Mouse (Mus musculus) midbrain, embryonic 13.5 days (tissue): ENCODE measurements around the gene Hsp90ab1. TPM values are rescaled to one million over a fixed set of nuclear protein-coding genes. Genes with fewer than 3 reads are reported as not detected.

Experiments
- ATAC-seq: fragments of 200-750 bp; cut with Nextera tagmentation; 2 replicates; pipeline ENCODE4 v1.8.0; 2017; ENCODE audit warnings: mild to moderate bottlenecking, moderate TSS enrichment, moderate library complexity
- H3K27ac ChIP-seq: fragments of 300-500 bp; sonication (generic); 2 replicates; pipeline ENCODE4 v1.5.1; 2015; ENCODE audit warnings: inconsistent platforms, mild to moderate bottlenecking, moderate library complexity
- H3K27me3 ChIP-seq: fragments of 300-500 bp; sonication (generic); 2 replicates; pipeline ENCODE4 v1.6.1; 2015; ENCODE audit warnings: mild to moderate bottlenecking, inconsistent platforms
- H3K36me3 ChIP-seq: fragments of 300-500 bp; sonication (generic); 2 replicates; pipeline ENCODE4 v1.6.1; 2015; ENCODE audit warnings: mild to moderate bottlenecking, inconsistent platforms
- H3K4me1 ChIP-seq: fragments of 300-500 bp; sonication (generic); replicated peaks from 2 replicates; pipeline ENCODE4 v1.6.1; 2015; ENCODE audit warnings: inconsistent platforms
- H3K4me2 ChIP-seq: fragments of 300-500 bp; sonication (generic); replicated peaks from 2 replicates; pipeline ENCODE4 v1.6.1; 2015; ENCODE audit warnings: moderate library complexity, mild to moderate bottlenecking, inconsistent platforms
- H3K4me3 ChIP-seq: fragments of 300-500 bp; sonication (generic); replicated peaks from 2 replicates; pipeline ENCODE4 v1.5.1; 2015; ENCODE audit warnings: mild to moderate bottlenecking, inconsistent platforms
- H3K9ac ChIP-seq: fragments of 300-500 bp; sonication (generic); replicated peaks from 2 replicates; pipeline ENCODE4 v1.6.1; 2015; ENCODE audit warnings: mild to moderate bottlenecking, inconsistent platforms
- H3K9me3 ChIP-seq: fragments of 300-500 bp; sonication (generic); 2 replicates; pipeline ENCODE4 v1.6.1; 2016; ENCODE audit warnings: mild to moderate bottlenecking, inconsistent platforms
- WGBS: fragments of 180-500 bp; shearing (Covaris S2); methylation state at CpG from one replicate; pipeline ENCODE4 v1.1.7; 2015; 5-methylcytosine and 5-hydroxymethylcytosine counted together
- polyA plus RNA-seq: library from polyadenylated mRNA; unstranded; fragments of >200 nt; fragmentation: Nextera tagmentation; extraction: Ambion mirVana; gene quantifications from 2 replicates; pipeline ENCODE4 v1.2.1, GENCODE M21; 2015

The Hsp90ab1 gene
- polyA plus RNA-seq, 1 experiment from 2014 or later = 1,587 TPM

GRCm38 (mm10) chr17:45551816-45552451 lies 21.1 kb downstream of the Hsp90ab1 start:
- peak; percentile 16; the same call in 1 of the 2 replicates for ATAC-seq
- WGBS = 4% methylated on average over 8 of the region's 8 CpGs
- peaks cover 1% of the 10 kb centered on the region for H3K36me3 ChIP-seq
- no peak overlapping the region for H3K4me3 ChIP-seq
- peaks cover 20% of the 10 kb centered on the region for H3K27me3 ChIP-seq
- H3K9me3 ChIP-seq = no peaks in the 10 kb centered on the region
- H3K4me2 ChIP-seq = 0 out of 2 replicates have a peak overlapping the region, but pooled peaks have one; percentile 5
- peaks cover 54% of the 10 kb centered on the region for H3K4me1 ChIP-seq
- H3K27ac ChIP-seq = no peak overlapping the region
- H3K9ac ChIP-seq = no peak overlapping the region

GRCm38 (mm10) chr17:45551249-45551796 lies 21.7 kb downstream of the Hsp90ab1 start:
- H3K9me3 ChIP-seq = no peaks in the 10 kb centered on the region
- peak overlapping the region; percentile 31; the same call in 1 of the 2 replicates for H3K27ac ChIP-seq
- peaks cover 7% of the 10 kb centered on the region for H3K36me3 ChIP-seq
- H3K4me1 ChIP-seq = peaks cover 51% of the 10 kb centered on the region
- H3K9ac ChIP-seq = no peak overlapping the region
- H3K4me2 ChIP-seq = no peak overlapping the region
- WGBS = 42% methylated on average over 7 of the region's 7 CpGs
- H3K27me3 ChIP-seq = peaks cover 20% of the 10 kb centered on the region
- ATAC-seq = no peak
- no peak overlapping the region for H3K4me3 ChIP-seq

- peak overlapping the region; percentile 87 for H3K4me3 ChIP-seq
- WGBS = 28% methylated on average over 5 of the region's 5 CpGs
- H3K4me1 ChIP-seq = peaks cover 53% of the 10 kb centered on the region
- peaks cover 17% of the 10 kb centered on the region for H3K36me3 ChIP-seq
- no peak overlapping the region for H3K27ac ChIP-seq
- peak overlapping the region; percentile 68 for H3K4me2 ChIP-seq
- no peaks in the 10 kb centered on the region for H3K9me3 ChIP-seq
- H3K9ac ChIP-seq = peak overlapping the region; percentile 99; the same call in 1 of the 2 replicates
- peaks cover 30% of the 10 kb centered on the region for H3K27me3 ChIP-seq
- ATAC-seq = no peak; the same call in 1 of the 2 replicates
Measured at GRCm38 (mm10) chr17:45550253-45550652, 22.8 kb downstream of the Hsp90ab1 start.

- WGBS = 0% methylated on average over 18 of the region's 29 CpGs
- Histone ChIP-seq H3K9me3 (no peaks in the 10 kb centered on the region), H3K9ac (peak within 1 kb of the TSS; percentile 99), H3K36me3 (peaks cover 23% of the 10 kb centered on the region), H3K4me3 (peak within 1 kb of the TSS; percentile 87), H3K4me2 (peak within 1 kb of the TSS; percentile 68), H3K4me1 (peaks cover 55% of the 10 kb centered on the region), H3K27ac (peak within 1 kb of the TSS; percentile 96), H3K27me3 (peaks cover 35% of the 10 kb centered on the region)
- peak; percentile 31 for ATAC-seq
Measured at GRCm38 (mm10) chr17:45549617-45550181, 23.4 kb downstream of the Hsp90ab1 start, which contains the start of gene Tmem151b. Gene Tmem151b (minus strand): TSS chr17:45549677.

- Histone ChIP-seq H3K27me3 (peaks cover 41% of the 10 kb centered on the region), H3K4me1 (peaks cover 63% of the 10 kb centered on the region)
- ATAC-seq = peak; percentile 74
Measured at GRCm38 (mm10) chr17:45548541-45549512, 24.2 kb downstream of the Hsp90ab1 start.

GRCm38 (mm10) chr17:45547461-45548190 lies 25.4 kb downstream of the Hsp90ab1 start:
- Histone ChIP-seq H3K27ac (no peak overlapping the region), H3K27me3 (peaks cover 50% of the 10 kb centered on the region), H3K36me3 (peaks cover 35% of the 10 kb centered on the region), H3K4me2 (peak overlapping the region; percentile 68), H3K9ac (no peak overlapping the region; the same call in 1 of the 2 replicates), H3K9me3 (no peaks in the 10 kb centered on the region), H3K4me3 (peak overlapping the region; percentile 87), H3K4me1 (peaks cover 72% of the 10 kb centered on the region)
- no peak for ATAC-seq
- 75% methylated on average over 5 of the region's 5 CpGs for WGBS

More at GRCm38 (mm10) chr17:45548541-45549512, 24.2 kb downstream of the Hsp90ab1 start:
- WGBS = 2% methylated on average over 43 of the region's 68 CpGs
- Histone ChIP-seq H3K36me3 (peaks cover 32% of the 10 kb centered on the region), H3K4me2 (peak overlapping the region; percentile 68), H3K9ac (peak overlapping the region; percentile 99), H3K4me3 (peak overlapping the region; percentile 87), H3K27ac (peak overlapping the region; percentile 96), H3K9me3 (no peaks in the 10 kb centered on the region)

GRCm38 (mm10) chr17:45546941-45547340 lies 26.1 kb downstream of the Hsp90ab1 start:
- WGBS = 69% methylated on average over 16 of the region's 16 CpGs
- no peak for ATAC-seq
- Histone ChIP-seq H3K4me1 (peaks cover 70% of the 10 kb centered on the region), H3K36me3 (peaks cover 35% of the 10 kb centered on the region), H3K9ac (peak overlapping the region; percentile 28; the same call in 1 of the 2 replicates), H3K27ac (no peak overlapping the region), H3K4me3 (no peak overlapping the region), H3K9me3 (no peaks in the 10 kb centered on the region), H3K27me3 (peaks cover 52% of the 10 kb centered on the region), H3K4me2 (peak overlapping the region; percentile 7; the same call in 1 of the 2 replicates)

GRCm38 (mm10) chr17:45545278-45545961 lies 27.7 kb downstream of the Hsp90ab1 start:
- WGBS = 10% methylated on average over 74 of the region's 74 CpGs
- H3K27me3 ChIP-seq = peaks cover 59% of the 10 kb centered on the region

GRCm38 (mm10) chr17:45544873-45545277 lies 28.2 kb downstream of the Hsp90ab1 start:
- peaks cover 53% of the 10 kb centered on the region for H3K4me1 ChIP-seq
- H3K4me2 ChIP-seq = peak overlapping the region; percentile 44
- H3K27ac ChIP-seq = no peak overlapping the region
- peak overlapping the region; percentile 44 for H3K9ac ChIP-seq
- no peaks in the 10 kb centered on the region for H3K9me3 ChIP-seq
- no peak for ATAC-seq
- peaks cover 35% of the 10 kb centered on the region for H3K36me3 ChIP-seq
- WGBS = 3% methylated on average over 45 of the region's 46 CpGs
- peak overlapping the region; percentile 20 for H3K4me3 ChIP-seq
- H3K27me3 ChIP-seq = peaks cover 64% of the 10 kb centered on the region

More at GRCm38 (mm10) chr17:45545278-45545961, 27.7 kb downstream of the Hsp90ab1 start:
- no peak for ATAC-seq
- Histone ChIP-seq H3K4me2 (peak overlapping the region; percentile 44), H3K9me3 (no peaks in the 10 kb centered on the region), H3K27ac (no peak overlapping the region), H3K9ac (peak overlapping the region; percentile 44), H3K36me3 (peaks cover 35% of the 10 kb centered on the region), H3K4me1 (peaks cover 59% of the 10 kb centered on the region), H3K4me3 (peak overlapping the region; percentile 20)
